Mouse (Mus musculus) liver, embryonic 14.5 days (tissue): ENCODE measurements around the gene Upk1a.

Experiments used
- CTCF ChIP-seq: IDR thresholded peaks from 2 replicates; pipeline ENCODE4 v1.5.1; 2016; ENCODE audit warnings: antibody characterized with exemption, low read depth, control low read depth
- EP300 ChIP-seq: IDR thresholded peaks from 2 replicates; pipeline ENCODE4 v1.6.1; 2016; ENCODE audit warnings: antibody characterized with exemption, low read depth

GRCm38 (mm10) chr7:30589435-30590301 is 23.0 kb downstream of the Upk1a start:
- TF ChIP-seq CTCF (peak; percentile 93), EP300 (no peak)
